15 mouse cellular contexts compared by ENCODE assay signal in the genomic region with DNA sequence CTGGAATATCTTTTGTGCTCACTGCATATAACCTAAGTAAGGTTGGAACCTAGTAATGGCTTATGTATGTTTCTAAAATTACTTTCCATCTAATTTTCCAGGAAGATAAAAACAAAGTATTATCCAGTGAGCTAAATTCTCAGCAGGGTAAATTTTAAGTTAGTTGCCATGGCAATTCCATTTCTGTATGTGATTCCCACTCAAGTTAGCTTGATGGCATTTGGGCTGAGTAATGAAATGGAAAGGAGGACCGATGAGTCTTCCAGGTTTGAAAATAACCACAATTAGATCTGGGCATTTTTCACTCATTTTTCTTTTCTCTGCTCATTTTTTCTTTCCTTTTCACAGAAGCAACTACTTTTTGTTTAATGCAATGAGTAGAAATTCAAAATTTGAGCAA.
"Had no signal": no experiment of that assay in that cellular context is flagged by ENCODE, and none has a peak within 500 bp of the region (broad histone marks: within the 10 kb centered on the region; RNA-seq: fewer than 3 reads in every experiment).

No protein-coding gene starts in this region.

- DNase-seq: kidney, adult 2 months; kidney, postnatal 14 days; left cerebral cortex, postnatal 4 days; lung, adult 18-20 months; right cerebral cortex, postnatal 4 days; spleen, adult 18-20 months; thymus, adult 2 months; thymus, postnatal 25 days had no signal

- H3K9ac ChIP-seq: kidney, embryonic 15.5 days; limb, embryonic 13.5 days; liver, embryonic 14.5 days; midbrain, embryonic 13.5 days; neural tube, embryonic 15.5 days had no signal

- H3K27ac ChIP-seq: kidney, embryonic 15.5 days; limb, embryonic 13.5 days; liver, embryonic 14.5 days; midbrain, embryonic 13.5 days; neural tube, embryonic 15.5 days had no signal

- H3K4me1 ChIP-seq: kidney, embryonic 15.5 days; limb, embryonic 13.5 days; midbrain, embryonic 13.5 days; neural tube, embryonic 15.5 days had no signal

- H3K9me3 ChIP-seq: kidney, embryonic 15.5 days; limb, embryonic 13.5 days; midbrain, embryonic 13.5 days; neural tube, embryonic 15.5 days had no signal

- H3K4me2 ChIP-seq: kidney, embryonic 15.5 days; limb, embryonic 13.5 days; midbrain, embryonic 13.5 days; neural tube, embryonic 15.5 days had no signal

- H3K27me3 ChIP-seq: kidney, embryonic 15.5 days; limb, embryonic 13.5 days; midbrain, embryonic 13.5 days; neural tube, embryonic 15.5 days had no signal

- H3K36me3 ChIP-seq: kidney, embryonic 15.5 days; limb, embryonic 13.5 days; midbrain, embryonic 13.5 days; neural tube, embryonic 15.5 days had no signal

- ATAC-seq: intestine, embryonic 16.5 days; midbrain, embryonic 13.5 days had no signal

- H3K4me3 ChIP-seq: kidney, embryonic 15.5 days; limb, embryonic 13.5 days; midbrain, embryonic 13.5 days; myocyte; neural tube, embryonic 15.5 days had no signal
